Mouse (Mus musculus): ENCODE data around the gene Gskip. TPM values are rescaled to one million over a fixed set of nuclear protein-coding genes. Genes with fewer than 3 reads are reported as not detected.

Gskip gene
- polyA plus RNA-seq, 1 experiment from 2014 or later: 36.7 TPM

GRCm38 (mm10) chr12:105725736-105726135 is 41.1 kb downstream of the Gskip start:
- no peak overlapping the region for H3K4me3 ChIP-seq
- no peaks in the 10 kb centered on the region for H3K36me3 ChIP-seq
- H3K9ac ChIP-seq: no peak overlapping the region
- H3K9me3 ChIP-seq: no peaks in the 10 kb centered on the region
- no peaks in the 10 kb centered on the region for H3K27me3 ChIP-seq
- H3K4me2 ChIP-seq: no peak overlapping the region
- 77% methylated on average over 13 of the region's 13 CpGs for WGBS
- no peak overlapping the region for H3K27ac ChIP-seq
- H3K4me1 ChIP-seq: no peaks in the 10 kb centered on the region
- ATAC-seq (ENCODE audit: insufficient number of reproducible peaks, insufficient read depth, low FRiP score, low TSS enrichment, low read depth): no peak

- Histone ChIP-seq H3K36me3 (no peaks in the 10 kb centered on the region), H3K4me1 (no peaks in the 10 kb centered on the region), H3K27ac (no peak overlapping the region), H3K4me3 (no peak overlapping the region), H3K9me3 (no peaks in the 10 kb centered on the region), H3K27me3 (no peaks in the 10 kb centered on the region), H3K9ac (no peak overlapping the region), H3K4me2 (no peak overlapping the region)
- 83% methylated on average over 3 of the region's 3 CpGs for WGBS
- no peak for ATAC-seq (ENCODE audit: insufficient number of reproducible peaks, insufficient read depth, low FRiP score, low TSS enrichment, low read depth)
Observed at GRCm38 (mm10) chr12:105727268-105727667, 42.6 kb downstream of the Gskip start.

- no peaks in the 10 kb centered on the region for H3K4me1 ChIP-seq
- H3K9me3 ChIP-seq: no peaks in the 10 kb centered on the region
- H3K36me3 ChIP-seq: no peaks in the 10 kb centered on the region
- no peak overlapping the region for H3K9ac ChIP-seq
- no peak overlapping the region for H3K27ac ChIP-seq
- no peak for ATAC-seq (ENCODE audit: insufficient number of reproducible peaks, insufficient read depth, low FRiP score, low TSS enrichment, low read depth)
- WGBS: 27% methylated on average over 8 of the region's 8 CpGs
- no peak overlapping the region for H3K4me3 ChIP-seq
- no peaks in the 10 kb centered on the region for H3K27me3 ChIP-seq
- H3K4me2 ChIP-seq: no peak overlapping the region
Observed at GRCm38 (mm10) chr12:105727964-105728363, 43.3 kb downstream of the Gskip start.

GRCm38 (mm10) chr12:105730851-105731460 is 46.3 kb downstream of the Gskip start:
- Histone ChIP-seq H3K27ac (no peak overlapping the region), H3K9me3 (no peaks in the 10 kb centered on the region), H3K27me3 (no peaks in the 10 kb centered on the region), H3K9ac (no peak overlapping the region), H3K4me1 (no peaks in the 10 kb centered on the region), H3K36me3 (no peaks in the 10 kb centered on the region), H3K4me3 (no peak overlapping the region), H3K4me2 (no peak overlapping the region)
- WGBS: 77% methylated on average over 6 of the region's 6 CpGs
- ATAC-seq (ENCODE audit: insufficient number of reproducible peaks, insufficient read depth, low FRiP score, low TSS enrichment, low read depth): no peak

- 79% methylated on average over 9 of the region's 9 CpGs for WGBS
- no peak overlapping the region for H3K27ac ChIP-seq
- no peak for ATAC-seq (ENCODE audit: insufficient number of reproducible peaks, insufficient read depth, low FRiP score, low TSS enrichment, low read depth)
Observed at GRCm38 (mm10) chr12:105733370-105734159, 48.9 kb downstream of the Gskip start.

DNA sequence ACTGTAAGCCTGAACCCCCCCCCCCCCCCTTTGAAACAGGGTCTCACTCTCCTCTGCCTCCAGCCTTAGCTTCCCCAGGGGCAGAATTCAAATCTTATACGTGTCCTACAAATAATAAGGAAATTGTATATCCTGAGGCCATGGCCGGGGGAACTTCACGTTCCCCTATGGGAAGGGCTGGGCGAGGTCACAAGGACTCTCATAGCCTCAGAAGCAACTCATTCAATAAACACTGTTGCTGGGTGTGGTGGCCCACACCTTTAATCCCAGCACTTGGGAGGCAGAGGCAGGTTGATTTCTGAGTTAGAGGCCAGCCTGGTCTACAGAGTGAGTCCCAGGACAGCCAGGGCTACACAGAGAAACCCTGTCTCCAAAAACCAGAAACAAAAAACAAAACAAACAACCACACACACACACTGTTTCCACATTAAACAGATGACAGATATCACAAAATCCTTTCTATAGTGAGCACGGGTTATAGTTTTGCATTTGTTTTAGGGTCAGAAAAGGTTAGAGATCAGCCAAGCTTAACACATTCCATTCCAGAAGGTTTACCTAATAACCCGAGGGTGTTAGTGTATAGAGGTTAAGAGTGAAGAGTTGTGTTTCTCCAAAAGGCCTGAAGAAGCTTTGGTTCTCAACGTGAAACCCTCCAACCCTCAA is 50.7 kb downstream of the Gskip start:
- WGBS: 51% methylated on average over 7 of the region's 7 CpGs

More at GRCm38 (mm10) chr12:105733370-105734159, 48.9 kb downstream of the Gskip start:
- Histone ChIP-seq H3K27me3 (no peaks in the 10 kb centered on the region), H3K9ac (no peak overlapping the region), H3K4me2 (no peak overlapping the region), H3K4me3 (no peak overlapping the region), H3K9me3 (no peaks in the 10 kb centered on the region), H3K4me1 (no peaks in the 10 kb centered on the region), H3K36me3 (no peaks in the 10 kb centered on the region)

GRCm38 (mm10) chr12:105735889-105736251 is 51.2 kb downstream of the Gskip start:
- Histone ChIP-seq H3K27me3 (no peaks in the 10 kb centered on the region), H3K4me1 (no peaks in the 10 kb centered on the region), H3K36me3 (no peaks in the 10 kb centered on the region), H3K9ac (no peak overlapping the region), H3K4me2 (no peak overlapping the region), H3K4me3 (no peak overlapping the region), H3K9me3 (no peaks in the 10 kb centered on the region), H3K27ac (no peak overlapping the region)
- no peak for ATAC-seq (ENCODE audit: insufficient number of reproducible peaks, insufficient read depth, low FRiP score, low TSS enrichment, low read depth)
- 79% methylated on average over 6 of the region's 6 CpGs for WGBS

More for the DNA sequence above, 50.7 kb downstream of the Gskip start:
- no peaks in the 10 kb centered on the region for H3K9me3 ChIP-seq
- no peak for ATAC-seq (ENCODE audit: insufficient number of reproducible peaks, insufficient read depth, low FRiP score, low TSS enrichment, low read depth)
- no peak overlapping the region for H3K4me2 ChIP-seq
- H3K27ac ChIP-seq: no peak overlapping the region
- H3K27me3 ChIP-seq: no peaks in the 10 kb centered on the region
- no peak overlapping the region for H3K9ac ChIP-seq
- H3K36me3 ChIP-seq: no peaks in the 10 kb centered on the region
- H3K4me1 ChIP-seq: no peaks in the 10 kb centered on the region
- no peak overlapping the region for H3K4me3 ChIP-seq

DNA sequence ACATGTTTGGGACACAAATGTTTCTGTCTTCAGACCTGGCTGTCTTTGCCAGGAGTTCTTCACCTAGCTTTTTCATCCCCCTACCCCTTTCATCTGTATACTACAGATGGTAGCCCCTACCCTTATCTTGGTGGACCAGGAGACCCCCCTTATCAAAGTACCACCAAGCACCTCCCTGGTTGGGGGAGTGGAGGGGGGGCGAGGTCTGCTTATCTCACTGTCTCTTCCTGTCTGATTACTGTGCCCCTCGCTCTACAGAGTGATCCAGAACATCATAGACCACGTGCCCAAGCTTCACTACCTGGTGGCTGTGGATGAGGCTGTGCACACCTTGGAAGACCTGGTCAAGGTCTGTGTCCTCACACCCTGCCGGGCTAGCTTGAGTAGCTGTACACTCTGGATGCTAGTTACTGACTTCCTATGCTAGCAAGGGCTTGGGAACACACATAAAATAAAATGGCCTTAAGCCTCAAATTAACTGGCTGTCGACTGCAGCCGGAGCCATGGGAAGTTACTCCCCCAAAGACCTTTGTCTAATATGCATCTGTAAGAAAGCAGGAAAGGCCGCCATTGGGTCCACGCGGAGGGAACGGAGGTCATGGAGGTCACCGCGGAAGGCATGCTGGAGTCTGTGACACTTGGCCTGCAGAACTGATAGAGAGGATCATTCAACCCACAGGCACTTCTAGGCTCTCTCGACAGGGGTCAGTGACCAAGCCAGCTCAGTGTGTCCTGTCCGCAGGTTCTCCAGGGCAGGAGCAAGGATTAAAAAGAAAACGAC is 53.9 kb downstream of the Gskip start:
- 69% methylated on average over 15 of the region's 15 CpGs for WGBS
- Histone ChIP-seq H3K27ac (no peak overlapping the region), H3K4me2 (no peak overlapping the region), H3K9me3 (no peaks in the 10 kb centered on the region), H3K4me3 (no peak overlapping the region), H3K4me1 (no peaks in the 10 kb centered on the region), H3K36me3 (no peaks in the 10 kb centered on the region), H3K9ac (no peak overlapping the region), H3K27me3 (no peaks in the 10 kb centered on the region)
- no peak for ATAC-seq (ENCODE audit: insufficient number of reproducible peaks, insufficient read depth, low FRiP score, low TSS enrichment, low read depth)

DNA sequence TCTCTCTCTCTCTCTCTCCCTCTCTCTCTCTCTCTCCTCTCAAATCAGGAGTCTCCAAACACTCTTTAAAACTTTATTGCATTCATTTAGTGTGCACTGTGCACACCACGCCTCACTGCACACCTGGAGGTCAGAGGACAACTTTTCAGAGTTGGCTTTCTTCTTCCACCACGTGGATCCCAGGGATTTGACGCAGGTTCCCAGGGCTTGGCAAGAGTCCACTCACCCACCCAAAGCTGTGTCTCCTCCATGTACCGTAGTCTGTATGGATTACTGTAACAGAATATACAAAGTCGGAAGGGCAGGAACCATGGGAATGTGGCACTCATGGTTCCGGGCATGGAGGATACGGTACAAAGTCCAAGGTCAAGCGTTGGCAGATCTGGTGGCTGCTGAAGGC is 55.0 kb downstream of the Gskip start:
- Histone ChIP-seq H3K27ac (no peak overlapping the region), H3K9ac (no peak overlapping the region), H3K4me1 (no peaks in the 10 kb centered on the region), H3K4me3 (no peak overlapping the region), H3K36me3 (no peaks in the 10 kb centered on the region), H3K4me2 (no peak overlapping the region), H3K9me3 (no peaks in the 10 kb centered on the region), H3K27me3 (no peaks in the 10 kb centered on the region)
- 87% methylated on average over 8 of the region's 8 CpGs for WGBS
- no peak for ATAC-seq (ENCODE audit: insufficient number of reproducible peaks, insufficient read depth, low FRiP score, low TSS enrichment, low read depth)

- H3K4me3 ChIP-seq: no peak overlapping the region
- no peaks in the 10 kb centered on the region for H3K4me1 ChIP-seq
- H3K27me3 ChIP-seq: no peaks in the 10 kb centered on the region
- H3K36me3 ChIP-seq: no peaks in the 10 kb centered on the region
- no peak overlapping the region for H3K4me2 ChIP-seq
- 73% methylated on average over 5 of the region's 5 CpGs for WGBS
- no peak overlapping the region for H3K27ac ChIP-seq
- no peaks in the 10 kb centered on the region for H3K9me3 ChIP-seq
- ATAC-seq (ENCODE audit: insufficient number of reproducible peaks, insufficient read depth, low FRiP score, low TSS enrichment, low read depth): no peak
- H3K9ac ChIP-seq: no peak overlapping the region
Observed at GRCm38 (mm10) chr12:105748114-105748513, 63.5 kb downstream of the Gskip start.
